Mouse (Mus musculus) stomach, embryonic 14.5 days (tissue): ENCODE measurements around the gene Gpd2. TPM values are rescaled to one million over a fixed set of nuclear protein-coding genes. Genes with fewer than 3 reads are reported as not detected.

ENCODE experiments used
- polyA plus RNA-seq: library from polyadenylated mRNA; unstranded; fragments of >200 nt; fragmentation: Nextera tagmentation; extraction: Ambion mirVana; gene quantifications from 2 replicates; pipeline ENCODE4 v1.2.1, GENCODE M21; 2014

The Gpd2 gene
- polyA plus RNA-seq, 1 experiment from 2014 or later: 27.8 TPM

Other genes with a start within 250 kb of the Gpd2 start
- 7.5 and 7.6 TPM in 2 replicates for gene Nr4a2, start 113.6 kb upstream of the Gpd2 start, polyA plus RNA-seq